Mouse (Mus musculus) midbrain, embryonic 15.5 days (tissue): ENCODE data around the gene Hadh. TPM values are rescaled to one million over a fixed set of nuclear protein-coding genes. Genes with fewer than 3 reads are reported as not detected.
A peak's percentile ranks its signal among the peaks of the same experiment; 100 is the strongest.

ENCODE experiments used
- ATAC-seq: fragments of 200-750 bp; cut with Nextera tagmentation; replicated peaks from 2 replicates; pipeline ENCODE4 v1.8.0; 2017; ENCODE audit warnings: moderate TSS enrichment
- H3K27ac ChIP-seq: fragments of 300-500 bp; sonication (generic); 2 replicates; pipeline ENCODE4 v1.5.1; 2015; ENCODE audit warnings: mild to moderate bottlenecking, inconsistent platforms
- H3K27me3 ChIP-seq: fragments of 300-500 bp; sonication (generic); replicated peaks from 2 replicates; pipeline ENCODE4 v1.6.1; 2015; ENCODE audit warnings: inconsistent platforms
- H3K36me3 ChIP-seq: fragments of 300-500 bp; sonication (generic); replicated peaks from 2 replicates; pipeline ENCODE4 v1.6.1; 2015; ENCODE audit warnings: inconsistent platforms
- H3K4me1 ChIP-seq: fragments of 300-500 bp; sonication (generic); 2 replicates; pipeline ENCODE4 v1.6.1; 2015; ENCODE audit warnings: inconsistent platforms
- H3K4me2 ChIP-seq: fragments of 300-500 bp; sonication (generic); 2 replicates; pipeline ENCODE4 v1.6.1; 2015; ENCODE audit warnings: inconsistent platforms, mild to moderate bottlenecking, moderate library complexity
- H3K4me3 ChIP-seq: fragments of 300-500 bp; sonication (generic); 2 replicates; pipeline ENCODE4 v1.5.1; 2015; ENCODE audit warnings: mild to moderate bottlenecking, inconsistent platforms
- H3K9ac ChIP-seq: fragments of 300-500 bp; sonication (generic); 2 replicates; pipeline ENCODE4 v1.6.1; 2015; ENCODE audit warnings: mild to moderate bottlenecking, inconsistent platforms
- H3K9me3 ChIP-seq: fragments of 300-500 bp; sonication (generic); 2 replicates; pipeline ENCODE4 v1.6.1; 2016; ENCODE audit warnings: inconsistent platforms
- WGBS: fragments of 180-500 bp; shearing (Covaris S2); methylation state at CpG from one replicate; pipeline ENCODE4 v1.1.7; 2015; ENCODE audit warnings: mixed read lengths; 5-methylcytosine and 5-hydroxymethylcytosine counted together
- polyA plus RNA-seq: library from polyadenylated mRNA; unstranded; fragments of >200 nt; fragmentation: Nextera tagmentation; extraction: Ambion mirVana; gene quantifications from 2 replicates; pipeline ENCODE4 v1.2.1, GENCODE M21; 2015

Gene Hadh
- polyA plus RNA-seq, result 20.8 and 21.1 TPM in 2 replicates

DNA sequence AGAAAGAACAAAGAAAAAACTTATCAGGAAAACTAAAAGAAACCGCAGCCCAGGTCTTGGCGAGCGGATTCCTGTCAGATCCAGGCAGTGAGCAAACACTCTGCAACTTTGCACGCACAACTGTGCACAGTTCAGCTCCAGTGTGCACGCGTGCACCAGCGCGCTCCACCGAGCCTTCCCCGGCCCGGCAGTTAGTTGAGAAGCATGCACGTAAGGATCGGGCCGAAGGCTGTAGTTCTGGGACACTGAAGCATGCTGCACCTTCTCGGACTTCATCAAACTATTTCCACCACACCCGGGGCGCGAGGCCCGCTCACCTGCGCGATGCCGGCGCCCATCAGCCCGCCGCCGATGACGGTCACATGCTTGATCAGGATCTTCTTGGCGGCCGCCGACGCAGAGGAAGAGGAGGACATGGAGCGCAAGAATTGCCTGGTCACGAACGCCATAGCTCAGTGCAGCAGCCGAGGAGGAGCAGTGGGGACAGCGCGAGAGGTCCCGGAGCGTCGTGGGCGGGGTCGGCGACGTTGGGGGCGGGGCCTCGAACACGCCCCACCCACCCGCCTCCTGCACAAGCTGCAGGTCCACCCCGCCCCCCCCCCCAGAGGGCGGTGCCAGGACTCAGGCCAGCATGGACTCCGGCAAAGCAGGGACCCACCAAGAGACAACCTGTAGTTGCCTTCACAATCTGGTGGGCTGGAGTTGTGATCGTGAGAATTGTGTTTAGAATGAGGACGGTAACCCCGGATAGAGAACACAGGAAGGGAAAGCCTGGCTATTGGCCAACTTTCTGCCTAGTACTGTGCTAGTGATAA, at the start of gene Hadh:
Gene Hadh (minus strand): TSS at position 543 of the 815 bp plus-strand sequence.
- H3K4me2 ChIP-seq, result peak within 1 kb of the TSS; percentile 89
- H3K4me1 ChIP-seq, result peaks cover 12% of the 10 kb centered on the region
- under 1% methylated on average over 49 of the region's 54 CpGs for WGBS
- H3K9ac ChIP-seq, result peak within 1 kb of the TSS; percentile 40
- ATAC-seq, result peak; percentile 93
- peak within 1 kb of the TSS; percentile 55; the same call in 1 of the 2 replicates for H3K27ac ChIP-seq
- H3K36me3 ChIP-seq, result no peaks in the 10 kb centered on the region
- H3K4me3 ChIP-seq, result peak within 1 kb of the TSS; percentile 57
- H3K27me3 ChIP-seq, result no peaks in the 10 kb centered on the region
- H3K9me3 ChIP-seq, result no peaks in the 10 kb centered on the region

DNA sequence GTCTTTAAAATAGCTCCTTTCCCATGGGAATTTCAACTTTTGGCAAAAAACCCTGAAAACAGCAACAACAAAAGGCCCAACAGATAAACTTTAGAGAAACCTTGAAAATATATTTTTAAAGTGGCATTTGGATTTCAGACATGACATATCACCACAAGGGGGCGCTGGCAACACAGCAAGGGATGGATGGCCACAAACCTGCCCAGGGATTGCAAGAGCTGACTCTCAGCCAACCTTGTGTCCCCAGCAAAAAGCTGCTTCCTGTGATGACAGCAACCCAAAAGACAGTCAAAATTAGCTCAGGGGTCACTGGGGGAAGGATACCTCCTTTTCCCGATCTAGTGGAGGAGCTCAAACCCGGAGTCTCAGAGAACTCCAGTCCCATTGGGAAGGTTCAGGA, 48.3 kb upstream of the Hadh start:
- no peaks in the 10 kb centered on the region for H3K27me3 ChIP-seq
- 11% methylated on average over 3 of the region's 3 CpGs for WGBS
- H3K4me2 ChIP-seq, result 0 out of 2 replicates have a peak overlapping the region, but pooled peaks have one; percentile 16
- peak; percentile 66; the same call in 1 of the 2 replicates for ATAC-seq
- H3K4me1 ChIP-seq, result no peaks in the 10 kb centered on the region
- H3K9me3 ChIP-seq, result no peaks in the 10 kb centered on the region
- H3K36me3 ChIP-seq, result no peaks in the 10 kb centered on the region
- no peak overlapping the region for H3K27ac ChIP-seq
- H3K9ac ChIP-seq, result no peak overlapping the region
- H3K4me3 ChIP-seq, result no peak overlapping the region

DNA sequence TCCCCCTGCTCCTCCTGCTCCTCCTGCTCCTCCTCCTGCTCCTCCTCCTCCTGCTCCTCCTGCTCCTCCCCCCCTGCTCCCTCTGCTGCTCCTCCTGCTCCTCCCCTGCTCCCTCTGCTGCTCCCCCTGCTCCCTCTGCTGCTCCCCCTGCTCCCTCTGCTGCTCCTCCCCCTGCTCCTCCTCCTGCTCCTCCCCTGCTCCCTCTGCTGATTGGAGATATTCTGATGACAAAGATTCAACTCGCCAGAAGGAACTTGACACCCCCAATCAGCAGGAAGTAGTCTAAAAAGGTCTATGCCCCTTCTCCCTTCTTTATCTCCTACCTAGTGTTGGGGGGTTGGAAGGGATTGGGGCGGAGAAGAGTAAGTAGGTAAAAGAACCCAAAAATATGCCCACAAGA, 46.3 kb upstream of the Hadh start:
- H3K27me3 ChIP-seq, result no peaks in the 10 kb centered on the region
- H3K9me3 ChIP-seq, result no peaks in the 10 kb centered on the region
- H3K9ac ChIP-seq, result no peak overlapping the region
- H3K4me2 ChIP-seq, result no peak overlapping the region
- H3K27ac ChIP-seq, result no peak overlapping the region
- no peaks in the 10 kb centered on the region for H3K4me1 ChIP-seq
- WGBS, result 65% methylated on average over 2 of the region's 2 CpGs
- ATAC-seq, result no peak
- H3K36me3 ChIP-seq, result no peaks in the 10 kb centered on the region
- H3K4me3 ChIP-seq, result no peak overlapping the region

DNA sequence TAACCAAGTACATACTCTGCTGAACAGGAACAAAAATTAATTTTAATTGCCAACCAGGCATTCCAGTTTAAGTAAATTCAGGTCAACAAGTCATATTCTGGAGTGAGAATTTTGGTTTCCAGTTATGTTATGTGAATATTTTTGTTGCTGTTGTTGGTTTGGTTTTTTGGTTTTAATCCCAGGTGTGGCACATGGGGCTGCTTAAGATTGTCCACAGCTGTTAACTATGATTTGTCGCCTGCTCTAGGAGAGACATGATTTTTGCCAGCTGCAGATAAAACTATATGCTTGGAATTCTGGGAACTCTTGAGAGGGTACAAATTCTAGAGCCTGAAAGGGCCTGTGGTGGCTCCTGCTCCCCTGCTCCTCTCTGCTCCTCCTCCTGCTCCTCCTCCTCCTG, 45.2 kb upstream of the Hadh start:
- H3K27me3 ChIP-seq, result no peaks in the 10 kb centered on the region
- ATAC-seq, result no peak
- H3K9me3 ChIP-seq, result no peaks in the 10 kb centered on the region
- no peak overlapping the region for H3K4me3 ChIP-seq
- H3K4me2 ChIP-seq, result no peak overlapping the region
- H3K9ac ChIP-seq, result no peak overlapping the region
- WGBS, result 100% methylated on average over 1 of the region's 1 CpGs
- H3K36me3 ChIP-seq, result no peaks in the 10 kb centered on the region
- no peaks in the 10 kb centered on the region for H3K4me1 ChIP-seq
- no peak overlapping the region for H3K27ac ChIP-seq

GRCm38 (mm10) chr3:131315957-131316510, 44.1 kb upstream of the Hadh start:
- H3K36me3 ChIP-seq, result no peaks in the 10 kb centered on the region
- no peak for ATAC-seq

GRCm38 (mm10) chr3:131312340-131312739, 40.4 kb upstream of the Hadh start:
- no peaks in the 10 kb centered on the region for H3K27me3 ChIP-seq
- H3K36me3 ChIP-seq, result no peaks in the 10 kb centered on the region
- no peaks in the 10 kb centered on the region for H3K9me3 ChIP-seq
- H3K27ac ChIP-seq, result no peak overlapping the region
- H3K9ac ChIP-seq, result no peak overlapping the region
- 90% methylated on average over 9 of the region's 9 CpGs for WGBS
- no peak for ATAC-seq
- H3K4me3 ChIP-seq, result no peak overlapping the region
- H3K4me2 ChIP-seq, result no peak overlapping the region
- no peaks in the 10 kb centered on the region for H3K4me1 ChIP-seq

More at GRCm38 (mm10) chr3:131315957-131316510, 44.1 kb upstream of the Hadh start:
- Histone ChIP-seq H3K9ac (no peak overlapping the region), H3K4me3 (no peak overlapping the region), H3K27ac (no peak overlapping the region), H3K27me3 (no peaks in the 10 kb centered on the region), H3K4me2 (no peak overlapping the region), H3K9me3 (no peaks in the 10 kb centered on the region), H3K4me1 (no peaks in the 10 kb centered on the region)
- 47% methylated on average over 4 of the region's 4 CpGs for WGBS

GRCm38 (mm10) chr3:131310572-131310971, 38.7 kb upstream of the Hadh start:
- ATAC-seq, result no peak
- Histone ChIP-seq H3K4me3 (no peak overlapping the region), H3K27me3 (no peaks in the 10 kb centered on the region), H3K27ac (no peak overlapping the region), H3K4me2 (no peak overlapping the region), H3K9ac (no peak overlapping the region), H3K4me1 (no peaks in the 10 kb centered on the region), H3K36me3 (no peaks in the 10 kb centered on the region), H3K9me3 (no peaks in the 10 kb centered on the region)
- 90% methylated on average over 4 of the region's 4 CpGs for WGBS

- Histone ChIP-seq H3K9ac (no peak overlapping the region), H3K4me1 (no peaks in the 10 kb centered on the region), H3K9me3 (no peaks in the 10 kb centered on the region), H3K27ac (no peak overlapping the region), H3K27me3 (no peaks in the 10 kb centered on the region), H3K4me3 (no peak overlapping the region), H3K4me2 (no peak overlapping the region), H3K36me3 (no peaks in the 10 kb centered on the region)
- 85% methylated on average over 3 of the region's 3 CpGs for WGBS
- no peak for ATAC-seq
These were observed 35.9 kb upstream of the Hadh start for GRCm38 (mm10) chr3:131307811-131308210.

GRCm38 (mm10) chr3:131306255-131306654, 34.4 kb upstream of the Hadh start:
- no peak overlapping the region for H3K27ac ChIP-seq
- H3K36me3 ChIP-seq, result no peaks in the 10 kb centered on the region
- H3K9ac ChIP-seq, result no peak overlapping the region
- peaks cover 10% of the 10 kb centered on the region for H3K4me1 ChIP-seq
- no peak overlapping the region for H3K4me3 ChIP-seq
- H3K4me2 ChIP-seq, result no peak overlapping the region
- ATAC-seq, result no peak
- WGBS, result 90% methylated on average over 7 of the region's 7 CpGs
- H3K27me3 ChIP-seq, result no peaks in the 10 kb centered on the region; the same call in 1 of the 2 replicates
- H3K9me3 ChIP-seq, result no peaks in the 10 kb centered on the region

- H3K4me2 ChIP-seq, result peak overlapping the region; percentile 86
- ATAC-seq, result no peak
- H3K9me3 ChIP-seq, result no peaks in the 10 kb centered on the region
- H3K9ac ChIP-seq, result peak overlapping the region; percentile 5; the same call in 1 of the 2 replicates
- H3K27me3 ChIP-seq, result no peaks in the 10 kb centered on the region; the same call in 1 of the 2 replicates
- peak overlapping the region; percentile 53; the same call in 1 of the 2 replicates for H3K27ac ChIP-seq
- WGBS, result 18% methylated on average over 5 of the region's 5 CpGs
- H3K4me3 ChIP-seq, result peak overlapping the region; percentile 79
- no peaks in the 10 kb centered on the region for H3K36me3 ChIP-seq
- H3K4me1 ChIP-seq, result peaks cover 11% of the 10 kb centered on the region
These were observed 31.4 kb upstream of the Hadh start for GRCm38 (mm10) chr3:131303320-131303714.

DNA sequence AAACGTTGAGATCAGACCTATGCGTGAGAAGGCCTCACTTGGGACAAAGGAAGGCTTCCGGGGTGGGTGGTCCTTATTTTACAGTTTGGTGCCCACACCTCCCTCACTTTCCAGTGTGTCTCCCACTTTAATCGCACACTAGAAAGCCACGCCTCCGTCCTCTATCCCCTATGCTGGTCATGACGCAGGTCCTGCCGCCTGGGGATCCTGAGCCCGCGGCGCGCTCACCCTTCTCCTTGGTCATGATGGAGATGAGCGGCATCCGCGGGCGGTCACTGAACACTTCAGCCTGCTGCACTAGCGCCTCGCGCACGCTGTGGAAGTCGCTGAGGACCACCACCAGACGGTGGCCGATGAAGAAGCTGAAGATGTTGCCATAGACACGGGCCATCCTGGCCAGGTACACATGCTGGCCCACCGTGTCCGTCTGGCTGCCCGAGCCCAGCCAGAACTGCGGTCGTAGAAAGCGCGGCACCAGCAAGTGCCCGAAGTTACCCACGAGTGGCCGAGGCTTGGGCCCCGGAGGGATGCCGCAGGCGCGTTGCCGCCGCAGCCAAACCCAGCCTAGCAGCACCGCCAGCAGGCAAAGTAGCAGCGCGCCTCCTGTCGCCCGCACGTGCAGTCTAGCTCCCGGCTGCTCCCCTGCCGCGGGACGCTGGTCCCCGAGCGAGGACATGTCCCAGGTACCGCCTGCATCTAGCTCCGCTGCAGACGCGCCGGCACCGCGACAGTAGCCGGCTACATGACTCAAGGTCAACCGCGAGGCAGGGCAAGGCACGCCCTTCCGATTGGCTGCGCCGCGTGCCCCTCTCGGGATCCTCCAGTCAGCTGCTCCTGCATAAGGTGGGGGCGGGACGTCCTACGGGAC, 30.8 kb upstream of the Hadh start, which contains the start of gene Cyp2u1:
Gene Cyp2u1 (minus strand): TSS at position 776 of the 868 bp plus-strand sequence.
- Histone ChIP-seq H3K4me3 (peak within 1 kb of the TSS; percentile 79), H3K36me3 (no peaks in the 10 kb centered on the region), H3K4me2 (peak within 1 kb of the TSS; percentile 86), H3K27me3 (no peaks in the 10 kb centered on the region; the same call in 1 of the 2 replicates), H3K4me1 (peaks cover 11% of the 10 kb centered on the region), H3K9ac (peak within 1 kb of the TSS; percentile 71), H3K9me3 (no peaks in the 10 kb centered on the region), H3K27ac (peak within 1 kb of the TSS; percentile 86)
- under 1% methylated on average over 71 of the region's 71 CpGs for WGBS
- peak; percentile 98 for ATAC-seq

- Histone ChIP-seq H3K27ac (no peak overlapping the region), H3K36me3 (no peaks in the 10 kb centered on the region), H3K27me3 (no peaks in the 10 kb centered on the region; the same call in 1 of the 2 replicates), H3K4me1 (peaks cover 11% of the 10 kb centered on the region), H3K4me2 (no peak overlapping the region), H3K4me3 (no peak overlapping the region), H3K9me3 (no peaks in the 10 kb centered on the region), H3K9ac (no peak overlapping the region)
- WGBS, result 8% methylated on average over 6 of the region's 6 CpGs
- ATAC-seq, result no peak
These were observed 28.0 kb upstream of the Hadh start for GRCm38 (mm10) chr3:131299908-131300307.
